Mouse (Mus musculus) adrenal gland, postnatal 36 days (tissue): ENCODE measurements at regions not wholly inside any gene's neighbourhood (a gene's known extent, or its start where the extent isn't known, plus 50 kb on each side); places are given as distances from the start of the nearest gene placed in this dataset.

Experiments used
- DNase-seq, 2 experiments: peaks; one replicate each; pipeline ENCODE4 v3.0.0; 2021; ENCODE audit warnings: mixed read lengths in 1 of 2

DNA sequence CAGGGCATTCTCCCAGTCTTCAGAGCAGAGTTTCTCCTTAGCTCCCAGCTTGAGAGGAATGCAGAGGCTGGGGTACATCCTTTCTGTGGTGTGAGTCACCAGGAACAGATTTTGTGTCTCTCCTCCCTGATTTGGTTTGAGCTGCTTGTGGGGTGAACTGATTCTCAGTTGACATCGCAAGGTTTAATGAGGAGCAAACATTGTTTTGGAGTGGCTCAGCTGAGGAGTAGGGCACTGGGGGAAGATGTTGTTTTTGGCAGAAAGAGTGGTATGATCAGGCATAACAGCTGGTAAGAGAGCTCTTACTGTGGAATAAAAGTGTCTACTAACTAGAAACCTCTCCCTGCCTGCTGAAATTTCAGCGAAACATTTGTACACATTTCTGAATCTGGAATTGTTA lies 519.4 kb upstream of the Fam241a start:
- no peak for DNase-seq

DNA sequence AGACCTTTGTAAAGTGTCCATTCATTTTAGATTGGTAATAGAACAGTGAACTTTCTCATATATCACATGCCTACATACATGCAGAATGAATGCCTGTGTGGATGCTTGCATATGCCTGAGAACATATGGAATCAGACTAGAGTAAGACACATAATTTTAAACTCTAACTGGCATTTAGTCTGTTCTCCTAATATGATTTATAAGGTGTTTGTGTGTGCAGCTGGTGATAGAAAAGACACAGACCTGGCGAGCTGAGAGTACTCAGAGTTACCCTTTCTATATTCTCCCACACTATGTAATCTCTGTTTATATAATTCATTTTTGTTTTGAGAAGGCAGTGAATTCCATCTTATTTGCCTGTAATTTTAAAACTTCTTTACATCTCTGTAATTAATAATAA lies 517.4 kb upstream of the Fam241a start:
- no peak for DNase-seq

DNA sequence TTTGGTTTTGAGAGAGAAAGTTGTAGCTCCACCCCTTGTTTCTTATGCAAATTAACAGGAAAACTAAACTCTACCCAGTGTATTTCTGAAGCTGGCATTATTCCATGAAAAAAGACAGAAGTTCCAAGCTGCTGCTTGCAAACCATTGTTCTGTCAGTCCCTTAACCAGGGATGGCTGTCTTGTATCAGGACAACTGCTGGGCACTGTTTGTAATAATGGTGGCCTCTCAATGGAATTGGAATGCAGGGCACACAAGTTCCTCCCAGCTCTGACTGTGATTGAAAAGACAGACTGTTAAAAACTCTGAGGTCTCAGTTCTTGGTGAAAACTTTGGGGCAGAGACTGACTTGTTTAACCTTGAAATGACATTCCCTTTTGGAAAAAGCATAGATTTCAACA lies 516.0 kb upstream of the Fam241a start:
- DNase-seq: no peak

DNA sequence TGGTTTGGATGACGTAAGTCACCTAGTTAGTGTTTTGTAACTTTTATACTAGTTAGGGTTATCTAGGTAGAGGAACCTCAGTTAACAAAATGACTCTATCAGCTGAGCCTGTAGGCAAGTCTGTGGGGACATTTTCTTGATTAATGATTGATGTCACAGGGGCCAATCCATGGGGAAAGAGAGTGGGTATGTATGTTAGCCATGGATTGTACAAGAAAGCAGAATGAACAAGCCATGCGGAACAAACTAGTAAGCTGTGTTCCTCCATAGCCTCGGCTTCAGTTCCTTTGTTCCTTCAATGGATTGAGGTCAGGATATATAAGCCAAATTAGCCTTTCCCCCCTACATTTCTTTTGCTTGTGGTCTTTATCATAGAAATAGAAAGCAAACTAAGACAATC lies 498.7 kb upstream of the Fam241a start:
- no peak for DNase-seq

DNA sequence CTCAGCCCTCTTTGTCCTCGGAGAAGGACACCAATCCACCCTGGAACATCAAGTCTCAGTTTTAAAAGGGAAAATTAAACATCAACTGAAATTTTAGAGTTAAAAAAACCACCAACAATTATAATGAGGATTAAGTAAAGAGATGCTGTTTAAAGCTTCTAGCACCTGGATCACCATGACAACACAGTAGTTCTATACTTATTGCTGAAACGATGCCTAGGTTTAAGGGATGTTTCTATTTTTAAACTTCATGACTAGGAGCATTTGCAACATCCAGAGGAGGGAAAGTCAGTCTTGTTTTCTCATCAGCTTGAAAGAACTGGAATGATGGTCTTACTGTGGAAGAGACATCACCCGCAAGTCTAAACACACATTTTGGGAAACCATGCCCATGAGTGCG lies 484.5 kb upstream of the Fam241a start:
- DNase-seq: no peak

DNA sequence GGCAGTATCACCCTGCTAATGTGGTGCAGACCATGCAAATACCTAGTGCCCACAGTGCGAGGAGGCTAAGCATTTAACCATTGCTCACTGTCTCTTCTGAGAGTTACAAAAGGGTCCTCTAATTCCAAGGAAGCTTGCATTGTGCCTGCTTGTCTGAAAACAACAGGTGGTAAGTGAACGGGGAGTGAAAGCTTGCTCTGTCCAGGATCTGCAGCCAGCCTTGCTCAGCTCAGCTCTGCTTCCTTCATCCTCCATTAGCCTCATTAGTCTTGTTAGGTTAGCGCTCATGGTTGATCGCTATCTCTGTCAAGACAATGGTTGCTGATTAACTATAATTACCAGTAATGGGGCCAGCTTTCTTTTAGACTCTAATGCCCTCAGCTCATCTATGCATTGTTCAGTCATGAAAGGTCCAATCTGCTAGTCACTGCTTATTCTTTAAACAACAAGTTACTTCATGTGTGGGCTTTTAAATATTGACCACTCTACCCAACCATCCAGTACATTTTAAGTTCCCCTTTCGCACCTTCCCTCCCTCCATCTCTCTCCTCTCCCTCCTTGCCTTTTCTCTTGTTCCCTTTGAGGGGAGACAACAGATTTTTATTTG lies 473.5 kb upstream of the Fam241a start:
- no peak for DNase-seq

DNA sequence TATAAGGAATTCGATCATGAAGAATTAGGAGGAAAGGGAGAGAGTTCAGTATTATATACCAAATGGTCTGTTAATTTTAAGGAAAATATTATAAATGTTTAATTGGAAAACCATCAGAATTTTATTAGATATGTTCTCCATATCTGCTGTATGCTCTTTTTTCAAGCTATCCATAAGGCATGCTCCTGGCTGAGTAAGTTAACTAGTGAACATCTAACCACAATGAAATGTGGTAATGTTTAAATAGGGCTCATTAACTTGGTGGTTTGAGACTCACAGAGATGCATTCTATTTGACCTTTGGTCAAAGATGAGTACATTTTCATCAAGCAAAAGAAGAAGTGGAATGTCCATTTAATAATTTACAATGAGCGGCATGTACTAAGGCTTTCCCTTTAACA lies 466.2 kb upstream of the Fam241a start:
- DNase-seq: no peak

DNA sequence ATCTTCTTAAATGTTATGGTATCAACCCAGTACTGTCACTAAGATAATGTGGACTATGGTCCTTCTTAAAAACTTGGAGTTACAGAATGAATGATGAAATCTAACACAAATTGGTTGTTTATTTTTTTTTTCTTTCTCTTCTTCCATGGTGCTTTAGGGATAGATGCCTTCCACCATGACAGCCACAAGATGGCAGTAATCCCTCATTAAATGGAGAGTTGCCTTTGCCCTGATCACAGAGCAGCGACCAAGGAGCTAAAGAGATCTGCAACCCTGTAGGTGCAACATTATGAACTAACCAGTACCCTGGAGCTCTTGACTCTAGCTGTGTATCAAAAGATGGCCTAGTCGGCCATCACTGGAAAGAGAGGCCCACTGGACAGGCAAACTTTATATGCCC lies 453.0 kb upstream of the Fam241a start:
- peak; percentile 13 to 29 for DNase-seq

DNA sequence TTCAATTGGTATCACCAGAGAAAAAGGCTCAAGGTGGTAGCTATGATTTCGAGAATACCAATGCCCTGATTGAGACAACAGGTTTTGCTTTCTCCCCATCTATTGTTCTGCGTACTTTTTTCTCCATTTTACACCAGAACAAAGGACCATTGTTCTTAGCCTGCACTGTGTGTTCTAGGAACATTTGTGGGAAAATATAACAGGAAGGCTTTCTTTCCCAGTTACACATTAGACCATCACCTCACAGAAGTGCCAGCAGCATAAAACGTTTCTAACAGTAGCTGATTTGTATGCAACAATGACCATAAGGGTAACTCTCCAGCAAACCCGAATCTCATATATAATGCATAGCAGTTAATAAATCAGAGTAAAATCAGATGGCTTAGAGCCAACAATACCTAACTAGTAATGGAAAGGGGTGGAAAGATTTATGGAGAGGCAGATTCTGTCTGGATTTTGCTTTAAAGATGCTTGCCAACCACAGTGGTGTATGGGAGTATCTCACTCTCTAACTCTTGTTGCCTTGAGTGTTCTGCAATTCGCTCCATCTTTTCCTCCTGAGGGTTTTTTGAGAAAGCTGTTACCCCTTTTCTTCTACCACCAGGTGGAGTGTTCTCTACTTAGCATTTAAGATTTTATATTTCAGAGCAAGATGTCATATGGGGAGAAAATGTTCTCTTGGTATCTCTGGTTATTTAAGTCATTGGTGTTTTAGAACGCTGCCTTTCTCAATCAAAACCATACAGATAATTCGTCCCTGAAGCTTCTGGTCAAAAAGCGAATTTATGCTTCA lies 451.9 kb upstream of the Fam241a start:
- DNase-seq: no peak

DNA sequence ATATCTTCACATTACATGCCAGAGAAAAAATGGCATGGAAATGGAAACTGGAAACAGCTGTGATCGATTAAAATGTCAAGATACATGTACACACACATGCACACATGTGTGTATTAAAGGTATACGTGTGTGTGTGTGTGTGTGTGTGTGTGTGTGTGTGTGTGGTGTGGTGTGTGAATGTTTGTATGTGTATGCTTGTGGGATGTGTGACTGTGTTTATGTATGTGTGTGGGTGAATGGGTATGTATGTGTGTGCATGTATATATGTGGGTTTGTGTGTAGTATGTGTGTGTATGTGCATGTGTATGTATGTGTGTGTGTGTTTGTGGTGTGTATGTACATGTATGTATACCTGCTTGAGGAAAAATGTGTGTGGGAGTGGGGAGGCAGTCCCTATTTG lies 441.4 kb upstream of the Fam241a start:
- DNase-seq: no peak

DNA sequence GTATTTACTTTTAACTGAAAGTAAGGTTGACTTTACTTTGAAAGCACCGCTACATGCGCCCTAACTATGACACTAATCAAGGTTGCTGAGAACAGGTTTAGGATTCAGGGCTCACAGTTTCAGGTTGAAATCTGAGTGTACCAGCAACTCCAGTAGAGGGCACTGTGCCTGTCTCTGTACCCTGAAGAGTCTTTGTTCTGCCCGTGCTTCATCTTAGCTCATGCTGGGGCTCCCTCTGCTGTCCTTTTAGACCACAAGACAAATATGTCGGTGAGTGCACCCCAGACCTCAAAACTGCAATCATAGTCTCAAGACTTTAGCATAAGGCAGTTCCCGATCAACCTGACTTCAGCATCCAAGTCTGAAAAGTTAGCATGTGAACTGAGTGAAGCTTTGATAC lies 440.9 kb upstream of the Fam241a start:
- peak; percentile 67 to 78 for DNase-seq

DNA sequence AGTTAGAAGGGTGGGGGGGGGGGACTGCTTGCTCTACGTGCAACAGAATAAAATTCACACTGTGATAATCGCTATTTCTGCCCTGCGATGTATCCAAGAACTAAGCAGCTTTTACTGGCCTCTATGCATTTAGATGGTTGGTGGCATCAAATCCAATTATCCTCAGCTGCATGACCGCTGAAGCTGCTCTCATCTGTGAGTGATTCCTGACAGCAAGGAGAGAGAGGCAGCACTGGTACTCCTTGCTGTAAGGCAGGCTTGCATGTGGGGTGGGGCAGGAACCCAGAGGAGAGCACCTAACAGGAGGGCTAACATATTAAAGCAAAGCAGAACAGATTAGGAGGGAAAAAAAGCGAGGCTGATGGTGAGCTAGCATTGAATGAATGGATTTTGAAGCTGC lies 431.6 kb upstream of the Fam241a start:
- DNase-seq: no peak

DNA sequence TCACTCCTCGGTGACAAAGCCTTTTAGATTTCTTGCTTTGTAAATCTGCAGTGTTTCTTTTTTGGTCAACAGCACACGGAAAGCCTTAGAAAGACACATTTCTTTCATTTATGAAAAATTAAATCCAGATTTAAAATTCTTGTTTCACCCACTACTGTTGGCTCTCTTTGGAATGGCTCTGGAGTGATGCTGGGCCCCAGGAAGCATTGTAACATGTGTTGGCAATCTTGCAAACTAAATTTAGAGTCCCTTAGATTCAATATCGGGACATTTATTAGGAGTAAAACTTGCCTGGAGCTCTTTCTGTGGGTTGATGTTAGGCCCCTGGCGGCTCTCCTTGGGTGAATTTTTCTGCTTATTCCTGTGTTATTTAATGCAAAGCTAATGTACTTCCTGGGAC lies 405.2 kb upstream of the Fam241a start:
- no peak for DNase-seq

DNA sequence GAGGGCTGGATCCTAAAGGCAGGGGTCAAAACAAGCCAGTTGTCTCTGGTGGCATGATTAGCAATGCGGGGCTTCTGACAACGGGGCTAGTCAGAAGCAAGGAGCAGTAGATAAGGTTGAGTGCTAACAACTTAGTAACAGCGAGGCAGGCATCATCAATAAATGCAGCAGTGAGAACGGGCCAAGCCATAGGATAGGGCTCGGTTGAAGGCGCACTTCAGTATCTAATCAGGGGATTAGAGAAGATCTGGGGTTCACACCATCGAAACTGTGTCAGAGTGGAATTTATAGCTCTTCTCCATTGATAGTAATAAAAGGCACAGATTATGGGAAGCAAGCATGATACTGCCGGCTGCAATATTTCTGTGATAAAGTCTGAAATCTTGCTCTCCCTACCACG lies 402.0 kb upstream of the Fam241a start:
- DNase-seq: no peak

DNA sequence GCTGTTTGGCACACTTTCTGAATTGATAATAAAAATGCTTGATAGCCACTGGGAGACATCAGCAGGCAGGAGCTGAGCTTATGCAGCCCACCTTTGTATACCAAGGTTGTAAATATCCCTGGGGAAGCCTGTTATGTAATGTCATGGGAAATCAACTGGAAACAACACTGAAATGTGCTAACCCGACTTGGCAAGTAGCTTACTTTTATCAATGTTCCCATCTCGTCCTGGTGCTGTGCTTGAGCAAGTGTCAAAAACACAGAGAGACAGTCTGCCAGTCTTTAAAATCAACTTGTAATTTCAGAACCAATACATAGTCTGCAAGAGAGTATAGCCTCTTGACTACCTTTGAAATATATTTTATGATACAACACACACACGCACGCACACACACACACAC lies 391.7 kb upstream of the Fam241a start:
- DNase-seq: no peak

DNA sequence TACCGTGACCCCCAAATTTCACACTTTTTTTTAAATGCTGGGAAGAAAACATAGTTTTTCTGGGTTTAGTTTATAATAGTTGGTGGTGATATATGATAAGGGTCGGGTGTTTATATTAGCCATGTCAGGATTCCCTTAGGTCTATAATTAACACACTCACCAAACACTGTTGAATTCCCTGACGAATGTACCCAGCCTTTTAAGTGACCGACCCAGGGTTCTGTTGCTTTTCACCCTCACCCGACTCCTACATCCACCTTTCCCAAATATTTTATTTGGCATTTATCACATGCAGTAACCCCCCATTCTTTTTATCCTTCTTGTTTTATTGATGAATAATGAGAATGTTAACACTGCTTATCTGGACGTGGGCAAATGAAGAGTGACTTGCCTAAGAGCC lies 389.1 kb upstream of the Fam241a start:
- no peak for DNase-seq

DNA sequence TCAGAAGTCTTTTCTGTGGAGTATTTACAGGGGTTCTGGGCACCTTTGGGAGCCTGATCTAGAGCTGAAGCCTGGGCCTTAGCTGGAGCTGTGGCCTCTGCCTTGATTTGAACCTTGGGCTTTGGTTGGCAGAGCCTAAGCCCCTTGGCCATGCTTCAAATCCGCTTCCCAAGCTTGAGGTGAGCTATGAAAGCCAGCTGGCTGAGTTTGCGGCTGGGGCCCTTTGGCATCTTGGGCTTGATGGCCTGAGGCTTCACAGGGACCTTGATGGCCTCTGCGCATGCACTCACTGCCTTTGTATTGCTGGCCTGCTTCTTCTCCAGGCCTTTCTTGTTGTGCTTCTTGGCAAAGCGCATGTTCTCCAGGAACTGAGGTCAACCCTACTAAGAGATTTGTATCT lies 384.5 kb upstream of the Fam241a start:
- DNase-seq: peak; percentile 1 to 34

DNA sequence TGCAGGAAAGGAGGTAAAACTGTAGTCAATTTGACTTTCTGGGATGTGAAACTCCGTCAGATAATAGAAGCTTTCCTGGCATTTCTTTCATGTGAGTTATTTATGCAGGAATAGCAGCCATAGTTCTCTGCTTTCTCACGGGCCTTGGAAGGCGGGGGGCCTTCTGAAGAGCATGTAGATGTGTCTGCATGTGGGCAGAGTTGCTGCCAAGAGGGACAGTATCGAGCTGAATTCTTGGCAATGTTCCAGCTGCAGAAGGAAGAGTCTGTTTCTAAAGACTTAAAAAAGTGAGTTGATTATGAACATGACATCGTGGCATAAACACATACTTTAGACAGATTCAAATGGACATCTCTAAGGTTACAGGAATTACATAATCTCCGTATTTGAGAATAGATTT lies 374.5 kb upstream of the Fam241a start:
- DNase-seq: no peak

DNA sequence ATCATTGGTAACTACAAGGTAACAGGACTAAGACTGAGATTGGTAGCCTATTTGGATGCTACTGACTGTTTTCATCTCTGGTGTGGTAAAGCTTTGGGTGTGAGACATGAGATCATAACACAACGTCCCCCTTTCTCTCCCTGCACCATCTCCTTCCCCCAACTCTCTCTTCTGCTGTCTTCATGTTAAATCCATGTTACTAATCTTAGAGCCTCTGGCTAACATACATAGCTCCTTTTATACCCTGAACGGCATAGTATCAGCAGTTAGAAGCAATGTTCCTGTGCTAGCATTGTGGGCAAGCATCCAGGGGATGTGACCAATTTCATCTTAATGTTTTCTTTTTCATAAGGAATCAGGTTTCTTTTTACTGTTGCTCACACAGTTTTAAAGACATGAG lies 365.1 kb upstream of the Fam241a start:
- no peak for DNase-seq

DNA sequence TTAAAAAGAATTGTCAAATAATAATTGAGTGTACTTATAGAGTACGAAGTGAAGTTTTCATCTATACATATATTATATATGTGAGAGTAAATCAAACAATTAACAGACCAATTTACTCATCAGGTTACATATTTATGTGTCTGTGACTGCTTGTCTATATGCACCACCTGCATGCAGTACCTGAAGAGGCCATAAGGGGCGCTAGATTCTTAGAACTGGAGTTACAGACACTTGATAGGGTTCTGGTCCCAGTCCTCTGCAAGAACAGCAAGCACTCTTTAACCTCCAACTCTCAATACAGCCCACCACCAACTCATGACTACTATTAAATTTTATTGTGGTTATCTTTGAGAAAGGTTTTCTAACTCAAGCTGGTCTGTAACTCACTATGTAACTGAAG lies 351.7 kb upstream of the Fam241a start:
- no peak for DNase-seq

DNA sequence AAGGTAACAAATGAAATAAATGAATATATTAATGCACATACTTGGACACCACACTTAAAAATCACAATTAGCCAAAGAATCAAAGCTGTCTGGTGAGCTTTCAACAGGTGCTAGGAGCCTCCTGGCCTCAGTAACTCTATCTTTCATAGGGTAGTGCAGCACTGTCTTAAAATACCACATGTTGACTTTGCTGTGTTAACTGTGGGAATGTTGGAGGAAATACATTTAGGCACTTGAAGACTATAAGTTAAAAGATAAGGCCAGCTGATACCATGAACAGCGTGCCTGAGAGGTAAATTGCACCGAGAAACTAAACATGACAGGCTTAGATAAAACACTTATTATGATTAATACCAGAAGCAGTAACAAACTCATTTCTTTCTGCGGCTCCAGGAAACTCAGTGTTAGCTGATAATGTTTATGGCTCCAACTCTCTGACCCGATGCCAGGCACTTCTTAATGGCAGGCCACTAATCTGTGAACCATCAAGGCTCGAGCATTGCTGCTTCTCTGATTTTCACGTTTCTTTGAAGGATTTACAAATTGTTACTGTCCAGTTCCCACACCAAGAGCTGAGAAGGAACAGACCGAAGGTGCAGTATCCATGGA lies 343.8 kb upstream of the Fam241a start:
- no peak for DNase-seq

DNA sequence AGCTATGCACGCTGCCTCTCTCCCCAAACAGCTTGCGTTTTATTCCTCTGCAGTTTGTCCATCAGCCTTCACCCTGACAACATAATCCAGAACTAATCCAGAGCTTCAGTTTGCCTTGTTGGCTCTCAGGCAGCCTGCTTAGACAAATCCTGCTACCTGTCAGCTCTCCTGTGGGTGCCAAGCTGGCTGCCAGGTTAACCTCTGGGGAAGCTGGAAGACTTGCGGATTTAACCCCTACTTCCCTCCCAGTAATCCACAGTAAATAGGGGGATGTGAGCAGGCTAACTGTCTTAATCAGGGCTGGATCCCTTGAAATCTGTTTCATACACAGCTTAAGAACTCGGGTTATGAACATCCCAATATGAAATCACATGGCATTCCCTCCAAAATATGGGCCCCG lies 334.3 kb upstream of the Fam241a start:
- DNase-seq: no peak

DNA sequence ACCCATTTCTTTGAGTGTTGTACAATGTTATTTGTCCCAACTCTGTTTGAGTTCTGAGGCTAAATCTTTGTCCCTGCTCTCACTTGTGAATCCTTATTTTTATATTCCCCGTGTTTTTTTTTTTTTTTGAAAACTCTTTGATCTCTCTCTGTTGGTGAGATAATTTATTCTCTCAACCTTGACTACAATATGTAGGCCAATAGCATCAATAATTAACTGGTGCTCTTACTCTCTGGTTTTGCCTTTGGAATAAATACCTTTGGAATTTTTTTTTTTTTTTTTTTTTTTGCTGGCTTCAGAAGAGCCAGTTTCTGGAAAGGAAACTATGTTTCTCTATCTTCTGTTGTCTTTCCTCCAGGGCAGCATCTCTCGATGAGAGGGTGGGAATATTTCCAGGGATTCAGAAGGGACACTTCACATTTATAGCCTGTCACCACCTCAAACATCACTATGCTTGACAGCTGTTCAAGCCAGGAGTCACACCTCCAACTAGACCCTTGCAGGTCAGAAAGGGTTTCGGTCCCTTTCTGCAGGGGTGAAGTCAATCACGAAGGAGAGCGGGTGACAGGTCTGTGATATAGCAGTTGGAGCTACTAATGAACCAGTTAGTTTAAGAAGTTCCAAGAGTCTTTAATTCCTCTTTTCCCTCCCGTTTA lies 330.9 kb upstream of the Fam241a start:
- no peak for DNase-seq
